Mouse (Mus musculus): Measurements from ENCODE around the gene Cfap97d1. TPM values are rescaled to one million over a fixed set of nuclear protein-coding genes. Genes with fewer than 3 reads are reported as not detected.

Gene Cfap97d1
- polyA plus RNA-seq, 1 experiment from 2014 or later: not detected

- ATAC-seq: no peak
Measured at GRCm38 (mm10) chr11:102033055-102033591, 49.0 kb downstream of the Cfap97d1 start.

GRCm38 (mm10) chr11:102034887-102035286 is 50.8 kb downstream of the Cfap97d1 start:
- Histone ChIP-seq H3K9me3 (ENCODE audit: control insufficient read depth, low read length) (no peaks in the 10 kb centered on the region), H3K4me2 (ENCODE audit: low read length) (no peak overlapping the region), H3K4me1 (ENCODE audit: control insufficient read depth, insufficient read depth, low read depth, low read length) (peaks cover 6% of the 10 kb centered on the region), H3K27me3 (replicated peaks; ENCODE audit: control insufficient read depth, insufficient read depth, low read length) (no peaks in the 10 kb centered on the region), H3K36me3 (ENCODE audit: control insufficient read depth, insufficient read depth, low read length) (no peaks in the 10 kb centered on the region), H3K27ac (ENCODE audit: low read depth, low read length) (0 out of 2 replicates have a peak overlapping the region, but pooled peaks have one; percentile 17), H3K4me3 (ENCODE audit: low read length) (no peak overlapping the region), H3K9ac (ENCODE audit: low read depth, low read length) (peak overlapping the region; percentile 27; the same call in 1 of the 2 replicates)
- WGBS: 48% methylated on average over 8 of the region's 8 CpGs
- peak; percentile 61; the same call in 1 of the 2 replicates for ATAC-seq

More at GRCm38 (mm10) chr11:102033055-102033591, 49.0 kb downstream of the Cfap97d1 start:
- Histone ChIP-seq H3K9me3 (ENCODE audit: control insufficient read depth, low read length) (no peaks in the 10 kb centered on the region), H3K27me3 (replicated peaks; ENCODE audit: control insufficient read depth, insufficient read depth, low read length) (no peaks in the 10 kb centered on the region), H3K4me2 (ENCODE audit: low read length) (no peak overlapping the region), H3K9ac (ENCODE audit: low read depth, low read length) (no peak overlapping the region), H3K27ac (ENCODE audit: low read depth, low read length) (no peak overlapping the region), H3K4me1 (ENCODE audit: control insufficient read depth, insufficient read depth, low read depth, low read length) (peaks cover 6% of the 10 kb centered on the region), H3K4me3 (ENCODE audit: low read length) (no peak overlapping the region), H3K36me3 (ENCODE audit: control insufficient read depth, insufficient read depth, low read length) (no peaks in the 10 kb centered on the region)
- WGBS: 92% methylated on average over 12 of the region's 12 CpGs

- Histone ChIP-seq H3K36me3 (ENCODE audit: control insufficient read depth, insufficient read depth, low read length) (no peaks in the 10 kb centered on the region), H3K27ac (ENCODE audit: low read depth, low read length) (no peak overlapping the region), H3K9ac (ENCODE audit: low read depth, low read length) (no peak overlapping the region), H3K27me3 (replicated peaks; ENCODE audit: control insufficient read depth, insufficient read depth, low read length) (no peaks in the 10 kb centered on the region), H3K9me3 (ENCODE audit: control insufficient read depth, low read length) (no peaks in the 10 kb centered on the region), H3K4me2 (ENCODE audit: low read length) (no peak overlapping the region), H3K4me3 (ENCODE audit: low read length) (no peak overlapping the region), H3K4me1 (ENCODE audit: control insufficient read depth, insufficient read depth, low read depth, low read length) (peaks cover 6% of the 10 kb centered on the region)
- 65% methylated on average over 5 of the region's 5 CpGs for WGBS
- ATAC-seq: no peak
Measured at GRCm38 (mm10) chr11:102035456-102035960, 51.4 kb downstream of the Cfap97d1 start.

GRCm38 (mm10) chr11:102036336-102036735 is 52.3 kb downstream of the Cfap97d1 start:
- ATAC-seq: no peak
- WGBS: 82% methylated on average over 7 of the region's 7 CpGs
- no peaks in the 10 kb centered on the region for H3K9me3 ChIP-seq (ENCODE audit: control insufficient read depth, low read length)

GRCm38 (mm10) chr11:102037789-102038188 is 53.7 kb downstream of the Cfap97d1 start:
- no peak overlapping the region for H3K4me3 ChIP-seq (ENCODE audit: low read length)
- 59% methylated on average over 6 of the region's 6 CpGs for WGBS
- no peak overlapping the region for H3K4me2 ChIP-seq (ENCODE audit: low read length)
- H3K9ac ChIP-seq (ENCODE audit: low read depth, low read length): no peak overlapping the region
- ATAC-seq: no peak
- H3K36me3 ChIP-seq (ENCODE audit: control insufficient read depth, insufficient read depth, low read length): no peaks in the 10 kb centered on the region
- H3K27me3 ChIP-seq (replicated peaks; ENCODE audit: control insufficient read depth, insufficient read depth, low read length): no peaks in the 10 kb centered on the region
- H3K27ac ChIP-seq (ENCODE audit: low read depth, low read length): no peak overlapping the region
- peaks cover 6% of the 10 kb centered on the region for H3K4me1 ChIP-seq (ENCODE audit: control insufficient read depth, insufficient read depth, low read depth, low read length)
- H3K9me3 ChIP-seq (ENCODE audit: control insufficient read depth, low read length): no peaks in the 10 kb centered on the region

More at GRCm38 (mm10) chr11:102036336-102036735, 52.3 kb downstream of the Cfap97d1 start:
- Histone ChIP-seq H3K9ac (ENCODE audit: low read depth, low read length) (no peak overlapping the region), H3K27ac (ENCODE audit: low read depth, low read length) (no peak overlapping the region), H3K4me2 (ENCODE audit: low read length) (no peak overlapping the region), H3K4me3 (ENCODE audit: low read length) (no peak overlapping the region), H3K27me3 (replicated peaks; ENCODE audit: control insufficient read depth, insufficient read depth, low read length) (no peaks in the 10 kb centered on the region), H3K36me3 (ENCODE audit: control insufficient read depth, insufficient read depth, low read length) (no peaks in the 10 kb centered on the region), H3K4me1 (ENCODE audit: control insufficient read depth, insufficient read depth, low read depth, low read length) (peaks cover 6% of the 10 kb centered on the region)

- Histone ChIP-seq H3K36me3 (ENCODE audit: control insufficient read depth, insufficient read depth, low read length) (no peaks in the 10 kb centered on the region), H3K27ac (ENCODE audit: low read depth, low read length) (no peak overlapping the region), H3K9ac (ENCODE audit: low read depth, low read length) (no peak overlapping the region), H3K4me3 (ENCODE audit: low read length) (no peak overlapping the region), H3K4me2 (ENCODE audit: low read length) (peak overlapping the region; percentile 23; the same call in 1 of the 2 replicates), H3K4me1 (ENCODE audit: control insufficient read depth, insufficient read depth, low read depth, low read length) (peaks cover 6% of the 10 kb centered on the region), H3K9me3 (ENCODE audit: control insufficient read depth, low read length) (no peaks in the 10 kb centered on the region; the same call in 1 of the 2 replicates), H3K27me3 (replicated peaks; ENCODE audit: control insufficient read depth, insufficient read depth, low read length) (no peaks in the 10 kb centered on the region)
- no peak for ATAC-seq
- 49% methylated on average over 13 of the region's 13 CpGs for WGBS
Measured at GRCm38 (mm10) chr11:102039487-102040137, 55.5 kb downstream of the Cfap97d1 start.

- Histone ChIP-seq H3K9ac (ENCODE audit: low read depth, low read length) (no peak overlapping the region), H3K4me2 (ENCODE audit: low read length) (peak overlapping the region; percentile 23; the same call in 1 of the 2 replicates), H3K36me3 (ENCODE audit: control insufficient read depth, insufficient read depth, low read length) (no peaks in the 10 kb centered on the region), H3K27ac (ENCODE audit: low read depth, low read length) (no peak overlapping the region), H3K4me1 (ENCODE audit: control insufficient read depth, insufficient read depth, low read depth, low read length) (peaks cover 3% of the 10 kb centered on the region), H3K4me3 (ENCODE audit: low read length) (no peak overlapping the region), H3K27me3 (replicated peaks; ENCODE audit: control insufficient read depth, insufficient read depth, low read length) (no peaks in the 10 kb centered on the region), H3K9me3 (ENCODE audit: control insufficient read depth, low read length) (no peaks in the 10 kb centered on the region; the same call in 1 of the 2 replicates)
- ATAC-seq: peak; percentile 87
- 0% methylated on average over 9 of the region's 9 CpGs for WGBS
Measured at GRCm38 (mm10) chr11:102040138-102040524, 56.1 kb downstream of the Cfap97d1 start.

- ATAC-seq: no peak
- no peaks in the 10 kb centered on the region for H3K36me3 ChIP-seq (ENCODE audit: control insufficient read depth, insufficient read depth, low read length)
- no peak overlapping the region for H3K4me2 ChIP-seq (ENCODE audit: low read length)
- no peak overlapping the region for H3K4me3 ChIP-seq (ENCODE audit: low read length)
- no peak overlapping the region for H3K27ac ChIP-seq (ENCODE audit: low read depth, low read length)
- WGBS: 76% methylated on average over 4 of the region's 4 CpGs
- no peaks in the 10 kb centered on the region for H3K27me3 ChIP-seq (replicated peaks; ENCODE audit: control insufficient read depth, insufficient read depth, low read length)
- H3K4me1 ChIP-seq (ENCODE audit: control insufficient read depth, insufficient read depth, low read depth, low read length): peaks cover 2% of the 10 kb centered on the region; the same call in 1 of the 2 replicates
- no peak overlapping the region for H3K9ac ChIP-seq (ENCODE audit: low read depth, low read length)
- H3K9me3 ChIP-seq (ENCODE audit: control insufficient read depth, low read length): peaks cover 2% of the 10 kb centered on the region; the same call in 1 of the 2 replicates
Measured at GRCm38 (mm10) chr11:102040646-102041045, 56.6 kb downstream of the Cfap97d1 start.

GRCm38 (mm10) chr11:102041350-102041949 is 57.4 kb downstream of the Cfap97d1 start, which contains the start of gene Cd300lg:
Gene Cd300lg (plus strand): TSS chr11:102041509.
- no peak within 1 kb of the TSS for H3K4me2 ChIP-seq (ENCODE audit: low read length)
- no peaks in the 10 kb centered on the region for H3K36me3 ChIP-seq (ENCODE audit: control insufficient read depth, insufficient read depth, low read length)
- ATAC-seq: no peak
- H3K4me1 ChIP-seq (ENCODE audit: control insufficient read depth, insufficient read depth, low read depth, low read length): peaks cover 2% of the 10 kb centered on the region; the same call in 1 of the 2 replicates
- H3K9ac ChIP-seq (ENCODE audit: low read depth, low read length): no peak within 1 kb of the TSS
- H3K27me3 ChIP-seq (replicated peaks; ENCODE audit: control insufficient read depth, insufficient read depth, low read length): no peaks in the 10 kb centered on the region
- 59% methylated on average over 5 of the region's 5 CpGs for WGBS
- H3K4me3 ChIP-seq (ENCODE audit: low read length): no peak within 1 kb of the TSS
- H3K27ac ChIP-seq (ENCODE audit: low read depth, low read length): no peak within 1 kb of the TSS
- peaks cover 3% of the 10 kb centered on the region; the same call in 1 of the 2 replicates for H3K9me3 ChIP-seq (ENCODE audit: control insufficient read depth, low read length)

Data from hindbrain, embryonic 16.5 days (tissue).